Mouse (Mus musculus) splenic B cell, adult 2 months (primary cell): ENCODE measurements around the gene 2410004P03Rik.
"Not testable (repeated sequence)": the region's sequence is repeated elsewhere in the genome, so short reads cannot be mapped to it uniquely, and the experiment has no call there.

Source experiments
- DNase-seq: peaks from one replicate; pipeline ENCODE4 v3.0.0-alpha.2; 2011; ENCODE audit warnings: low read depth, low spot score
- H3K27me3 ChIP-seq: 2 replicates; pipeline ENCODE4 v1.6.1; 2012; ENCODE audit warnings: mild to moderate bottlenecking, low read length, moderate library complexity, mixed read lengths; ENCODE audit not compliant: control insufficient read depth, poor library complexity, insufficient read depth, severe bottlenecking
- H3K36me3 ChIP-seq: 2 replicates; pipeline ENCODE4 v1.6.1; 2012; ENCODE audit warnings: mild to moderate bottlenecking, low read length, moderate library complexity, mixed read lengths; ENCODE audit not compliant: control insufficient read depth, poor library complexity, insufficient read depth, severe bottlenecking

The 2410004P03Rik gene

GRCm38 (mm10) chr12:17036532-17036931 lies 25.0 kb upstream of the 2410004P03Rik start:
- Histone ChIP-seq H3K36me3 (no peaks in the 10 kb centered on the region), H3K27me3 (no peaks in the 10 kb centered on the region)
- DNase-seq: no peak

- H3K27me3 ChIP-seq: no peaks in the 10 kb centered on the region
- H3K36me3 ChIP-seq: no peaks in the 10 kb centered on the region
- DNase-seq: peak; percentile 70
Observed at GRCm38 (mm10) chr12:17035128-17035527, 23.6 kb upstream of the 2410004P03Rik start.

- H3K27me3 ChIP-seq: no peaks in the 10 kb centered on the region
Observed at GRCm38 (mm10) chr12:17034671-17035070, 23.1 kb upstream of the 2410004P03Rik start.

GRCm38 (mm10) chr12:17033464-17033841 lies 21.9 kb upstream of the 2410004P03Rik start:
- H3K36me3 ChIP-seq: no peaks in the 10 kb centered on the region
- DNase-seq: peak; percentile 8
- H3K27me3 ChIP-seq: no peaks in the 10 kb centered on the region

More at GRCm38 (mm10) chr12:17034671-17035070, 23.1 kb upstream of the 2410004P03Rik start:
- no peaks in the 10 kb centered on the region for H3K36me3 ChIP-seq
- DNase-seq: no peak

- H3K27me3 ChIP-seq: no peaks in the 10 kb centered on the region
- DNase-seq: peak; percentile 84
- no peaks in the 10 kb centered on the region for H3K36me3 ChIP-seq
Observed at GRCm38 (mm10) chr12:17032694-17033463, 21.4 kb upstream of the 2410004P03Rik start.

- Histone ChIP-seq H3K36me3 (no peaks in the 10 kb centered on the region), H3K27me3 (no peaks in the 10 kb centered on the region)
- peak; percentile 31 for DNase-seq
Observed at GRCm38 (mm10) chr12:17024554-17025110, 13.1 kb upstream of the 2410004P03Rik start.

- no peak for DNase-seq
- Histone ChIP-seq H3K27me3 (no peaks in the 10 kb centered on the region), H3K36me3 (no peaks in the 10 kb centered on the region)
Observed at GRCm38 (mm10) chr12:17022145-17022544, 10.6 kb upstream of the 2410004P03Rik start.

- not testable (repeated sequence) for H3K27me3 ChIP-seq, H3K36me3 ChIP-seq, DNase-seq
Observed at GRCm38 (mm10) chr12:17021125-17021524, 9.6 kb upstream of the 2410004P03Rik start.

GRCm38 (mm10) chr12:17018468-17018867 lies 6.9 kb upstream of the 2410004P03Rik start:
- H3K36me3 ChIP-seq: no peaks in the 10 kb centered on the region
- DNase-seq: peak; percentile 79
- H3K27me3 ChIP-seq: no peaks in the 10 kb centered on the region

- no peak for DNase-seq
- no peaks in the 10 kb centered on the region for H3K27me3 ChIP-seq
- no peaks in the 10 kb centered on the region for H3K36me3 ChIP-seq
Observed at GRCm38 (mm10) chr12:17015711-17016110, 4.2 kb upstream of the 2410004P03Rik start.

GRCm38 (mm10) chr12:17012067-17012899 lies 756 bp upstream of the 2410004P03Rik start:
- no peaks in the 10 kb centered on the region for H3K36me3 ChIP-seq
- no peaks in the 10 kb centered on the region for H3K27me3 ChIP-seq
- no peak for DNase-seq

- DNase-seq: no peak
Observed at GRCm38 (mm10) chr12:17009466-17009865, 2.1 kb downstream of the 2410004P03Rik start.

GRCm38 (mm10) chr12:17001211-17001610 lies 10.3 kb downstream of the 2410004P03Rik start:
- DNase-seq: no peak
- Histone ChIP-seq H3K36me3 (no peaks in the 10 kb centered on the region), H3K27me3 (no peaks in the 10 kb centered on the region)

More at GRCm38 (mm10) chr12:17009466-17009865, 2.1 kb downstream of the 2410004P03Rik start:
- Histone ChIP-seq H3K36me3 (no peaks in the 10 kb centered on the region), H3K27me3 (no peaks in the 10 kb centered on the region)

GRCm38 (mm10) chr12:17000628-17001027 lies 10.9 kb downstream of the 2410004P03Rik start:
- Histone ChIP-seq H3K27me3 (no peaks in the 10 kb centered on the region), H3K36me3 (no peaks in the 10 kb centered on the region)
- peak; percentile 72 for DNase-seq
